24 mouse cellular contexts compared by ENCODE assay signal in the genomic region with DNA sequence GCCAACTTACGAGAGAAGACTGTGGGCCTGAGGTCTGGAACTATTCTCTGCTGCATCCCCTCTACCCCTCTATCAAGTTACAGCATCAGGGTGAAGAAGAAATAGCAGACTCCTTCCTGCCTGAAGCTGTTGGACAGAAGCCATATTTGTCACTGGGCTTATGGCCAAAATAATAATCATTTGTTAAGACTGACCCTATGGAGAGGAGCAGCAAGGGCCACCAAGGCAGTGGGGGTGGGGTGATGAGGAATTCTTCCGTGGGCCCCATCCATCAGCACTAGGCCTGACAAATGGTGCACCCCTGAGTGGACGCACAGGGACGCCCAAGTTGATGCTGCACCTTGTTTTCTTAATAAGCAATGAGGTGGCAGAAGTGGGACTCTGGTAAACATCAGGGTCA. TPM values are rescaled to one million over a fixed set of nuclear protein-coding genes. Genes with fewer than 3 reads are reported as not detected.
DNase-seq lines count a peak whose midpoint lies in the region; ATAC-seq and TF ChIP-seq lines count a peak whose summit lies in the region.
"Had no signal": no experiment of that assay in that cellular context is flagged by ENCODE, and none has a peak within 500 bp of the region (broad histone marks: within the 10 kb centered on the region; RNA-seq: fewer than 3 reads in every experiment).

No protein-coding gene starts in this region.

- peak; percentile 29 for DNase-seq in kidney, adult 2 months
- no peak for DNase-seq in kidney, postnatal 10 days
- DNase-seq in limb, embryonic 10.5 days (ENCODE audit: low spot score): no peak
- DNase-seq in 3T3-L1 (ENCODE audit: low read depth, low spot score): peak; percentile 49
- peak; percentile 59 for DNase-seq in NIH3T3 (ENCODE audit: low read depth)
- DNase-seq: adrenal gland, postnatal 10 days; cerebellum, adult 9-11 months; forebrain, postnatal 0 days; kidney, adult 18-20 months; right cerebral cortex, adult 18-20 months; thymus, adult 18-20 months; thymus, postnatal 4 days had no signal

- no peaks in the 10 kb centered on the region for H3K4me1 ChIP-seq in kidney, adult 2 months (ENCODE audit: control insufficient read depth, insufficient read depth, low read length)
- H3K4me1 ChIP-seq in limb, embryonic 13.5 days: peaks cover 40% of the 10 kb centered on the region
- peaks cover 30% of the 10 kb centered on the region for H3K4me1 ChIP-seq in limb, embryonic 10.5 days
- no peaks in the 10 kb centered on the region for H3K4me1 ChIP-seq in liver, embryonic 12.5 days

- no peak overlapping the region for H3K4me3 ChIP-seq in kidney, adult 2 months (ENCODE audit: insufficient read depth, low read depth, low read length)
- H3K4me3 ChIP-seq in limb, embryonic 13.5 days: no peak overlapping the region
- H3K4me3 ChIP-seq in limb, embryonic 10.5 days: no peak overlapping the region
- H3K4me3 ChIP-seq in liver, embryonic 12.5 days: no peak overlapping the region
- H3K4me3 ChIP-seq: embryonic facial prominence, embryonic 15.5 days; forebrain, embryonic 10.5 days; hindbrain, embryonic 13.5 days; midbrain, embryonic 10.5 days had no signal

- H3K27ac ChIP-seq in kidney, adult 2 months (ENCODE audit: insufficient read depth, low read depth, low read length): no peak overlapping the region
- H3K27ac ChIP-seq in limb, embryonic 13.5 days: no peak overlapping the region
- no peak overlapping the region for H3K27ac ChIP-seq in limb, embryonic 10.5 days
- H3K27ac ChIP-seq in liver, embryonic 12.5 days: no peak overlapping the region
- H3K27ac ChIP-seq: embryonic facial prominence, embryonic 15.5 days; forebrain, embryonic 10.5 days; hindbrain, embryonic 13.5 days; liver, embryonic 14.5 days; macrophage; midbrain, embryonic 10.5 days had no signal

- no peak overlapping the region for H3K4me2 ChIP-seq in limb, embryonic 13.5 days (replicated peaks)
- H3K4me2 ChIP-seq in liver, embryonic 12.5 days: no peak overlapping the region
- H3K4me2 ChIP-seq: embryonic facial prominence, embryonic 15.5 days; heart, embryonic 11.5 days; hindbrain, embryonic 13.5 days had no signal

- H3K27me3 ChIP-seq in kidney, adult 2 months (replicated peaks; ENCODE audit: control insufficient read depth, insufficient read depth, low read length): no peaks in the 10 kb centered on the region
- no peaks in the 10 kb centered on the region for H3K27me3 ChIP-seq in limb, embryonic 13.5 days
- no peaks in the 10 kb centered on the region for H3K27me3 ChIP-seq in limb, embryonic 10.5 days (ENCODE audit: low read depth, poor library complexity, severe bottlenecking)
- H3K27me3 ChIP-seq in liver, embryonic 12.5 days (replicated peaks): no peaks in the 10 kb centered on the region
- H3K27me3 ChIP-seq: embryonic facial prominence, embryonic 15.5 days; hindbrain, embryonic 13.5 days; Patski had no signal

- H3K9ac ChIP-seq in limb, embryonic 13.5 days: no peak overlapping the region
- H3K9ac ChIP-seq in liver, embryonic 12.5 days: no peak overlapping the region
- H3K9ac ChIP-seq: embryonic facial prominence, embryonic 15.5 days; forebrain, postnatal 0 days; hindbrain, embryonic 13.5 days; liver, embryonic 14.5 days had no signal

- no peaks in the 10 kb centered on the region for H3K36me3 ChIP-seq in kidney, adult 2 months (ENCODE audit: control insufficient read depth, insufficient read depth, low read length)
- H3K36me3 ChIP-seq in limb, embryonic 13.5 days: no peaks in the 10 kb centered on the region
- H3K36me3 ChIP-seq in limb, embryonic 10.5 days: no peaks in the 10 kb centered on the region
- no peaks in the 10 kb centered on the region for H3K36me3 ChIP-seq in liver, embryonic 12.5 days
- H3K36me3 ChIP-seq: embryonic facial prominence, embryonic 15.5 days; forebrain, embryonic 10.5 days; hindbrain, embryonic 13.5 days; midbrain, embryonic 10.5 days had no signal

- WGBS in kidney, adult 2 months: 65% methylated on average over 4 of the region's 4 CpGs
- 66% methylated on average over 4 of the region's 4 CpGs for WGBS in limb, embryonic 13.5 days
- WGBS in limb, embryonic 10.5 days: 69% methylated on average over 4 of the region's 4 CpGs
- WGBS in liver, embryonic 12.5 days (ENCODE audit: insufficient replicate concordance): 67% methylated on average over 4 of the region's 4 CpGs

- TF ChIP-seq POLR2A in kidney, adult 2 months (IDR thresholded peaks at IDR 0.05; ENCODE audit: low read depth, low read length): no peak

- TF ChIP-seq CTCF in kidney, adult 2 months (conservative IDR thresholded peaks at IDR 0.05; ENCODE audit: insufficient read depth, insufficient read length, low read depth, low read length): no peak

- no peaks in the 10 kb centered on the region for H3K9me3 ChIP-seq in limb, embryonic 13.5 days
- H3K9me3 ChIP-seq in limb, embryonic 10.5 days (replicated peaks): no peaks in the 10 kb centered on the region
- no peaks in the 10 kb centered on the region for H3K9me3 ChIP-seq in liver, embryonic 12.5 days (replicated peaks)
- H3K9me3 ChIP-seq: embryonic facial prominence, embryonic 15.5 days; forebrain, embryonic 10.5 days; hindbrain, embryonic 13.5 days; midbrain, embryonic 10.5 days had no signal

- ATAC-seq in limb, embryonic 13.5 days (ENCODE audit: low FRiP score, low read depth): peak; percentile 25; the same call in 1 of the 2 replicates
- no peak for ATAC-seq in liver, embryonic 12.5 days
- ATAC-seq in erythroid progenitor cell, adult 5-6 weeks (replicated peaks; ENCODE audit: low FRiP score, poor library complexity, severe bottlenecking): no peak
- ATAC-seq: forebrain, postnatal 0 days; Patski had no signal

RNA-seq across cellular contexts. Expression of a gene that starts 38.9 kb away (rescaled TPM):
- 326 and 361 TPM in 2 replicates for polyA plus RNA-seq in kidney, adult 2 months (2012; rRNA removed)
- polyA plus RNA-seq in limb, embryonic 13.5 days (2015; fragmentation: Nextera tagmentation; extraction: Ambion mirVana): 138 and 141 TPM in 2 replicates
- polyA plus RNA-seq in limb, embryonic 10.5 days (2016; fragmentation: Nextera tagmentation; extraction: Ambion mirVana): 44.7 and 74.6 TPM in 2 replicates
- 57.9 and 58.2 TPM in 2 replicates for polyA plus RNA-seq in liver, embryonic 12.5 days (2016; fragmentation: Nextera tagmentation; extraction: Ambion mirVana)
- 29.9 and 55.8 TPM in 2 replicates for total RNA-seq in erythroid progenitor cell, adult 5-6 weeks (2015; ENCODE audit: low replicate concordance)
- 24.8 and 25.4 TPM in 2 replicates for total RNA-seq in erythroid progenitor cell, adult 5-6 weeks (2017; ENCODE audit: low replicate concordance)
- total RNA-seq: monocyte, adult 5-6 weeks had no signal

Comparison
In these comparisons a context has a peak if more than half of its experiments do, and no peak if none do; other contexts are left out.
1. DNase-seq: peak in kidney, adult 2 months (single experiment), 3T3-L1 (single experiment) and NIH3T3 (single experiment); none in kidney, postnatal 10 days (single experiment) and limb, embryonic 10.5 days (single experiment).